Mouse (Mus musculus): ENCODE data around the gene Smyd1.
"Not testable (repeated sequence)": the region's sequence is repeated elsewhere in the genome, so short reads cannot be mapped to it uniquely, and the experiment has no call there.

Gene Smyd1

GRCm38 (mm10) chr6:71329881-71330280, 7.8 kb upstream of the Smyd1 start:
- no peak for DNase-seq (ENCODE audit: low spot score in 2 of 2)

DNA sequence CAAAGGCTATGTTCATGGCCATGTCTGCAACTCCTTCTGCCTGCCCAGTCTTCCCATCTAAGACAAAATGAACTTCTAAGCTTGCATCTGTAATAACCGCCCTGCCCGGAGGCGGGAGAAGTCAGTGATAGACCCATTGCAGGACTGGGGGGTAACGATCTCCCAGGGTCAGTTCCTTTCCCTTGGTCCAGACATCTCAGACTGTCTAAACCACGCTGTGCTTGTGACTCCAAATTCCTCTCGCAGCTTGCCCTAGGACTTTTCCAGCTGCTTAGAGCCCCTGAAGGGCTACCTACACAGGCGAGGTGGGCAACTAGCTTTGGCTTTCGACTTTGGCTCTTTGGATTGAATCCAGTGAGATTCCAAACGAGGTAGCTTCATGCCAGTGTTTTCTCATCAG, 2.8 kb upstream of the Smyd1 start:
- DNase-seq (ENCODE audit: low spot score in 2 of 2): no peak

DNA sequence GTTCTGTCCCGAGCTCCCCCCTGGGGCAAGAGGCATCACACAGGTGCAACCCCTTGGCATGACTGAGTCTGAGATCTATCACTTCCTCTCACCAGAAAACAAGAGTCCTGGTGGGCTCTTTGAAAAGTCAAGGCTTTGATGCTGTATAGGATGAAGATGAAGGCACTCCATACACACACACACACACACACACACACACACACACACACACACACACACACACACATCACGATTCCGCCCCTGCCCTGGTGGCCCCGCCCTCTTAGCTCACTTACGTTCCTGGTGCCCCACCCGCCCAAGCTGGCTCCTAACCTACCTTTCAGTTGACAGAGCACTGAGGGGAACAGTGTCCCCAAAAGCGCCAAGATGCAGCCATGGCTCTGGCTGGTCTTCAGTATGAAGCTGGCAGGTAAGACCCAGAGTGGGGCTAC, 473 bp upstream of the Smyd1 start, which contains the start of gene Cd8b1:
TSS of gene Cd8b1 (plus strand) at position 298 of the 431 bp plus-strand sequence.
- no peak for DNase-seq (ENCODE audit: low spot score in 2 of 2)

DNA sequence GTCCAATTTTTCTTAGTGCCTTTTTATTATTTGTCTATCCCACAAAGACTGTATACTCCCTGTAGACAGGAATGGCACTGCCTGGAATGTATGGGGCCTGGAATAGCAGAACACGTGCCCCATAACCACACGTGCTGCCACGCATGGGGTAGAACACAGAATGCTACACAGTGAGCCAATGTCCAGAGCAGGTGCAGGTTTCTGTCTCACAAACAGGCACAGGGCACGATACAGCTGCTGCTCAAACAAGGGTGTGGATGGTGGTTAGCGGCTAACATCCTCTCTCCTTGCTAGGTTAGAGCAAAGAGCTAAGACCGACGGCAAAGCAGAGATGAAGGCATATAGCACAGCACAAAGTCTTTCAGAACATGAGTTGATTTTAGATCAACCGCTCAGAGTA, 14.5 kb downstream of the Smyd1 start:
- no peak for DNase-seq (ENCODE audit: low spot score in 2 of 2)

DNA sequence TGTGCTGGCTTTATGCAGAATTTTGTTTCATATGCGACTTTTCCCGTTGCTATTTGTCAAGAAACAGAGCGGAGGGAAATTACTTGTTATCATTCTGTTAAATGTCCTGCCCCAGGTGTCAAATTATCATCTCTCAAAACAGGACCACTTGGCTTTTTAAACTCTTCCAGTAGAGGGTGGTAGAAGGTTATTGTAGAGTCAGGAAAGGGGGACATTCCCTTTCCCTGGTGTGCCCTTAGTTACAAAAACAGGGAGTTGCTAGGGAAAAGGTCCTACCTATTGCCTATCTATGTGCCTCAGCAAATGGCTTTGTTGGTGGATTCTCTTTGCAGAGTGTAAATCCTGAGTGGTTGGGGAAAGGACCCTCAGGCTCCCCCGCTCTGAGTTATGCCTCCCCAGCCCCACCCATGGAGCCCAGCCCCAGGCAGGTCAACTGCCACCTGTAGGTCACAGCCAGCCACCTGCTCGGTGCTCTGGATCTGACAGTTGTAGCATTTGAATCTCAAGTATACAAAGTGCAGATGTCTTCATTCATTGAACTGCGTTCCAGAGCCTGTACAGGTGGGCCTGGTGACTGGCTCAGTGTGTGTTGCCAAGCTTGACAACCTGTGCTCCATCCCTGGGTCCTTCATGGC, 19.8 kb downstream of the Smyd1 start:
- no peak for DNase-seq (ENCODE audit: low spot score in 2 of 2)

DNA sequence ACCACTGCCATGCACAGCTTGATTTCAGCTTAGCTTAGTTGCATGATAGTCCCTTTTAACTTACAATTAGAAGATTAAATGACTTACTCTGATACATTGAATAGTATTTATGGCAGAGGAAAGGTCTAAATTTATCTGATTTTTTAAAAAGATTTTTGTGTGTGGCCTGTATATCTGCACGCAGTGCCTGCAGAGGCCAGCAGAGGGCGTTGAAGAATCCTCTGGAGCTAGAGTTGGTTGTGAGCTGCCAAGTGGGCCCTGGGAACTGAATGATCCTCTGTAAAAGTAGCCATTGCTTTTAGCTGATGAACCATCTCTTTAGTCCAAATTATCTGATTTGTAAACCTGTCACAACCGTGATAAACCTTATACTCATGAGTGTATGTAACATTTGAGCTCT, 23.3 kb downstream of the Smyd1 start:
- DNase-seq (ENCODE audit: low spot score in 2 of 2): no peak

- no peak for DNase-seq (ENCODE audit: low spot score in 2 of 2)
These were observed 24.0 kb downstream of the Smyd1 start for GRCm38 (mm10) chr6:71298051-71298450.

- DNase-seq (ENCODE audit: low spot score in 2 of 2): no peak
These were observed 26.7 kb downstream of the Smyd1 start for GRCm38 (mm10) chr6:71295303-71295702.

GRCm38 (mm10) chr6:71293509-71293908, 28.5 kb downstream of the Smyd1 start:
- no peak for DNase-seq (ENCODE audit: low spot score in 2 of 2)

DNA sequence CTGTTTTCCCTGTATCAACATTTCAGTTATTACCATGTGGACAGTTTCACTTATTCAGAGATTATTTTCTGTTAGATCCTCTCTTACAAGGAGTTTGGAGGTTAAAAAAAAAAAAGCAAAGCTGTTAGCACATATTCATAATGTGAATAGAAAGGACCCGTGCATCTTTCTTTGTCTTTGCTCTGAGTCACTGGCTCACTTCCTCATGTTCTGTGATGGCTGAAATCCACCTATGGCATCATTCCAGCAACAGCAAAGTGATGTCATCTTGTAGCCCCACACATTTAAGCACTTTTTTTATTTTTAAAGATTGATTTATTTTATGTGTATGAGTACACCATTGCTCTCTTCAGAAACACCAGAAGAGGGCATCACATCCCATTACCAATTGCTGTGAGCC, 42.6 kb downstream of the Smyd1 start:
- no peak for DNase-seq (ENCODE audit: low spot score in 2 of 2)

- DNase-seq (ENCODE audit: low spot score in 2 of 2): no peak
These were observed 47.4 kb downstream of the Smyd1 start for GRCm38 (mm10) chr6:71274621-71275020.

- no peak for DNase-seq (ENCODE audit: low spot score in 2 of 2)
These were observed 48.3 kb downstream of the Smyd1 start for GRCm38 (mm10) chr6:71273715-71274114.

GRCm38 (mm10) chr6:71272316-71272741, 49.7 kb downstream of the Smyd1 start:
- DNase-seq (ENCODE audit: low spot score in 2 of 2): no peak

- peak; percentile 95 to 98 for DNase-seq (ENCODE audit: low spot score in 2 of 2)
These were observed 50.4 kb downstream of the Smyd1 start, which contains the start of gene Krcc1 for GRCm38 (mm10) chr6:71271389-71272315. Gene Krcc1, plus strand, starts transcription at chr6:71271677.

DNA sequence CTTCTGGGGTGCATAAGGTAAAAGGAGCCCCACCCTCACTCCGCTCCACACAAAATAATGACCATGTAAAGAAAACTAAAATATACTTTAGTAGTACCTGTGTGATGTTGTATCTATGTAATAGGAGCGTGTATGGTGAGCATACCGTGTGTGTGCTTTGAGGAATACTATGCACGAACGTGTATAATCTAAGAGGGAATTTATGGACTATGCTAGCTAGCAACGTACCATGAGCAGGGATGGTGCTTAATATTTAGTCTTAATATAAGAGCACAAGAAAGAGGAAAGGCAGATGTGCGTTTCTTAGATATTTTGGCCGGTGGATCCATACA, 51.0 kb downstream of the Smyd1 start:
- DNase-seq (ENCODE audit: low spot score in 2 of 2): no peak

GRCm38 (mm10) chr6:71270301-71271056, 51.6 kb downstream of the Smyd1 start:
- DNase-seq (ENCODE audit: low spot score in 2 of 2): peak; percentile 25 to 28

GRCm38 (mm10) chr6:71269686-71270050, 52.4 kb downstream of the Smyd1 start:
- DNase-seq (ENCODE audit: low spot score in 2 of 2): not testable (repeated sequence)

GRCm38 (mm10) chr6:71268929-71269685, 52.9 kb downstream of the Smyd1 start:
- no peak for DNase-seq (ENCODE audit: low spot score in 2 of 2)

- not testable (repeated sequence) for DNase-seq (ENCODE audit: low spot score in 2 of 2)
These were observed 54.4 kb downstream of the Smyd1 start for GRCm38 (mm10) chr6:71267603-71268002.

- no peak for DNase-seq (ENCODE audit: low spot score in 2 of 2)
These were observed 59.7 kb downstream of the Smyd1 start for GRCm38 (mm10) chr6:71262142-71262833.

DNA sequence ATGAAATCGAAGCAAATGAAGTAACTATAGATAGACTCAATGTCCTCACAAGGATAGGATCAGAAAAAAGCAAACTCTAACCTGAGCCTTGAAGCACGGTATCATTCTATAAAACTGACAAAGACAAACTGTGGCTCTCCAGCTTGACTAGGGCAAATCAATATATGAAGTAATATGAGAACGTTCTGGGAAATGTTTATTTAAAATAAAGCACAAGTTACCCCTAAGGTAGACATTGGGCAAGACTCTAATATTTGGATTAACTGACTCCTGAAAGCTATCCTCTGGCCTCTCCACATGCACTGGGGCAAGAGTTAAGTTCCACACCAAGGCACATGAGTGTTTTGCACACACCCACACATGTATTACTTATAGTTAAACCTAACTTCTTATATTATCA, 61.0 kb downstream of the Smyd1 start:
- DNase-seq (ENCODE audit: low spot score in 2 of 2): no peak

All from urinary bladder, postnatal 36 days (tissue).